Mouse (Mus musculus) kidney, postnatal 0 days (tissue): ENCODE results near the gene D330020A13Rik. TPM values are rescaled to one million over a fixed set of nuclear protein-coding genes. Genes with fewer than 3 reads are reported as not detected.

Experiments used
- ATAC-seq: fragments of 200-750 bp; cut with Nextera tagmentation; replicated peaks from 2 replicates; pipeline ENCODE4 v1.8.0; 2017; ENCODE audit warnings: low read depth, moderate number of reproducible peaks, moderate TSS enrichment, moderate library complexity; ENCODE audit not compliant: low FRiP score
- DNase-seq: peaks from one replicate; pipeline ENCODE4 v3.0.0-alpha.2; 2016; ENCODE audit warnings: low spot score
- H3K27ac ChIP-seq: fragments of 300-500 bp; sonication (generic); 2 replicates; pipeline ENCODE4 v1.5.1; 2014; ENCODE audit warnings: mild to moderate bottlenecking
- H3K27me3 ChIP-seq: fragments of 300-500 bp; sonication (generic); 2 replicates; pipeline ENCODE4 v1.6.1; 2014; ENCODE audit warnings: low read length, mixed read lengths; ENCODE audit not compliant: insufficient read depth
- H3K36me3 ChIP-seq: fragments of 300-500 bp; sonication (generic); 2 replicates; pipeline ENCODE4 v1.6.1; 2014; ENCODE audit warnings: low read length, mixed read lengths; ENCODE audit not compliant: insufficient read depth
- H3K4me1 ChIP-seq: fragments of 300-500 bp; sonication (generic); replicated peaks from 2 replicates; pipeline ENCODE4 v1.6.1; 2014; ENCODE audit warnings: antibody characterized with exemption, low read length, mixed read lengths; ENCODE audit not compliant: insufficient read depth
- H3K4me2 ChIP-seq: fragments of 300-500 bp; sonication (generic); 2 replicates; pipeline ENCODE4 v1.6.1; 2014; ENCODE audit warnings: mild to moderate bottlenecking, low read length, moderate library complexity, mixed read lengths
- H3K4me3 ChIP-seq: fragments of 300-500 bp; sonication (generic); replicated peaks from 2 replicates; pipeline ENCODE4 v1.5.1; 2014; ENCODE audit warnings: low read depth, low read length
- H3K9ac ChIP-seq: fragments of 300-500 bp; sonication (generic); 2 replicates; pipeline ENCODE4 v1.6.1; 2014; ENCODE audit warnings: low read depth, low read length
- H3K9me3 ChIP-seq: fragments of 300-500 bp; sonication (generic); replicated peaks from 2 replicates; pipeline ENCODE4 v1.6.1; 2016; ENCODE audit warnings: low read length, inconsistent platforms, mixed read lengths
- CTCF ChIP-seq: IDR thresholded peaks from 2 replicates; pipeline ENCODE4 v1.5.1; 2016; ENCODE audit warnings: antibody characterized with exemption, low read depth, mild to moderate bottlenecking, moderate library complexity
- WGBS: fragments of 180-500 bp; shearing (Covaris S2); extraction: QIAGEN DNeasy Blood & Tissue Kit; methylation state at CpG from one replicate; pipeline ENCODE4 v1.1.7; 2014; 5-methylcytosine and 5-hydroxymethylcytosine counted together
- polyA plus RNA-seq: library from polyadenylated mRNA; unstranded; fragments of >200 nt; fragmentation: Nextera tagmentation; extraction: Ambion mirVana; gene quantifications from 2 replicates; pipeline ENCODE4 v1.2.1, GENCODE M21; 2015

D330020A13Rik gene
- polyA plus RNA-seq, 1 experiment from 2014 or later: 1.1 TPM

- Histone ChIP-seq H3K27me3 (no peaks in the 10 kb centered on the region), H3K27ac (peak overlapping the region; percentile 87), H3K9ac (no peak overlapping the region), H3K9me3 (no peaks in the 10 kb centered on the region), H3K36me3 (no peaks in the 10 kb centered on the region), H3K4me1 (0 out of 2 replicates have a peak, but pooled peaks cover 5% of the 10 kb centered on the region), H3K4me2 (no peak overlapping the region), H3K4me3 (no peak overlapping the region)
- WGBS: 42% methylated on average over 4 of the region's 4 CpGs
- TF ChIP-seq CTCF: no peak
- peak; percentile 63; the same call in 1 of the 2 replicates for ATAC-seq
- no peak for DNase-seq
Measured at GRCm38 (mm10) chr6:120255144-120255543, 39.0 kb upstream of the D330020A13Rik start.

DNA sequence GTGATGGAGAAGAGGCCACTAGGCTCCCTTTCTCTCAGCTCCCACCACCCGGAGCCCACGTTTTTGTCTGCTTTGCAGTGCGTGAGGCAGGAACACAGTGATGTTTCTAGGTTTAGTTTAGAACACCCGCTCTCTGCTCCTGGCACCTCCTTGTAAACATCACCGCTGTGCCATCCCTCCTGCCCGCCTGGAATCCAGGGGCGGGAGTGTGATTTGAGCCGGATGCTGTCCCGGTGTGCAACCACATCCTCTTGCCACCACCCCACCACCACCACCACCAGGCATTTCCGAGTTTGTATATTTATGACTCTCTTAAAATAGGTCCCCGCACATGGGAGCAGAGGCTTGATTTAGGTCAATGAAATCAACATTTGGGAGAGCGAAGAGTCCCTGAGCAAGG is 38.5 kb upstream of the D330020A13Rik start:
- DNase-seq: no peak
- Histone ChIP-seq H3K4me3 (no peak overlapping the region), H3K27ac (peak overlapping the region; percentile 87), H3K9me3 (no peaks in the 10 kb centered on the region), H3K4me1 (0 out of 2 replicates have a peak, but pooled peaks cover 5% of the 10 kb centered on the region), H3K27me3 (no peaks in the 10 kb centered on the region), H3K36me3 (no peaks in the 10 kb centered on the region), H3K9ac (no peak overlapping the region), H3K4me2 (no peak overlapping the region)
- ATAC-seq: no peak
- TF ChIP-seq CTCF: no peak
- WGBS: 66% methylated on average over 12 of the region's 12 CpGs

- WGBS: 60% methylated on average over 5 of the region's 5 CpGs
- Histone ChIP-seq H3K27ac (peak overlapping the region; percentile 87), H3K27me3 (no peaks in the 10 kb centered on the region), H3K9me3 (no peaks in the 10 kb centered on the region), H3K4me1 (0 out of 2 replicates have a peak, but pooled peaks cover 5% of the 10 kb centered on the region), H3K4me3 (no peak overlapping the region), H3K36me3 (no peaks in the 10 kb centered on the region), H3K4me2 (no peak overlapping the region), H3K9ac (no peak overlapping the region)
- DNase-seq (no peak), ATAC-seq (no peak)
- no peak for TF ChIP-seq CTCF
Measured at GRCm38 (mm10) chr6:120256431-120256935, 37.7 kb upstream of the D330020A13Rik start.

- Histone ChIP-seq H3K27me3 (no peaks in the 10 kb centered on the region), H3K4me2 (no peak overlapping the region), H3K9ac (no peak overlapping the region), H3K36me3 (no peaks in the 10 kb centered on the region), H3K27ac (no peak overlapping the region), H3K9me3 (no peaks in the 10 kb centered on the region), H3K4me1 (0 out of 2 replicates have a peak, but pooled peaks cover 5% of the 10 kb centered on the region), H3K4me3 (no peak overlapping the region)
- ATAC-seq (no peak), DNase-seq (no peak)
- TF ChIP-seq CTCF: no peak
- WGBS: 64% methylated on average over 9 of the region's 9 CpGs
Measured at GRCm38 (mm10) chr6:120259481-120259880, 34.7 kb upstream of the D330020A13Rik start.

- 58% methylated on average over 12 of the region's 12 CpGs for WGBS
- peak; percentile 63; the same call in 1 of the 2 replicates for ATAC-seq
- peak overlapping the region; percentile 81 for H3K27ac ChIP-seq
Measured at GRCm38 (mm10) chr6:120262886-120263531, 31.2 kb upstream of the D330020A13Rik start.

GRCm38 (mm10) chr6:120263608-120264007 is 30.6 kb upstream of the D330020A13Rik start:
- ATAC-seq (peak; percentile 26; the same call in 1 of the 2 replicates), DNase-seq (peak; percentile 11)
- H3K9me3 ChIP-seq: no peaks in the 10 kb centered on the region
- WGBS: 53% methylated on average over 7 of the region's 7 CpGs
- H3K27me3 ChIP-seq: no peaks in the 10 kb centered on the region
- TF ChIP-seq CTCF: no peak
- H3K36me3 ChIP-seq: no peaks in the 10 kb centered on the region
- H3K27ac ChIP-seq: peak overlapping the region; percentile 81
- no peak overlapping the region for H3K4me2 ChIP-seq
- no peak overlapping the region for H3K4me3 ChIP-seq
- H3K9ac ChIP-seq: no peak overlapping the region
- no peaks in the 10 kb centered on the region for H3K4me1 ChIP-seq

More at GRCm38 (mm10) chr6:120262886-120263531, 31.2 kb upstream of the D330020A13Rik start:
- Histone ChIP-seq H3K4me3 (no peak overlapping the region), H3K4me2 (no peak overlapping the region), H3K9me3 (no peaks in the 10 kb centered on the region), H3K27me3 (no peaks in the 10 kb centered on the region), H3K9ac (no peak overlapping the region), H3K36me3 (no peaks in the 10 kb centered on the region), H3K4me1 (no peaks in the 10 kb centered on the region)
- DNase-seq: no peak
- no peak for TF ChIP-seq CTCF
